Mouse (Mus musculus): ENCODE results near the gene Iqgap2.

The Iqgap2 gene

GRCm38 (mm10) chr13:95777651-95778391 lies 113.9 kb downstream of the Iqgap2 start:
- peak in 1 of 2 experiments; percentile 10 for DNase-seq

GRCm38 (mm10) chr13:95777237-95777636 lies 114.5 kb downstream of the Iqgap2 start:
- peak; percentile 16 to 20 for DNase-seq

- DNase-seq = peak; percentile 29 to 30
Measured at GRCm38 (mm10) chr13:95774966-95775696, 116.6 kb downstream of the Iqgap2 start.

- no peak for DNase-seq
Measured at GRCm38 (mm10) chr13:95765017-95765416, 126.7 kb downstream of the Iqgap2 start.

- no peak for DNase-seq
Measured at GRCm38 (mm10) chr13:95763876-95764517, 127.7 kb downstream of the Iqgap2 start.

- DNase-seq = no peak
Measured at GRCm38 (mm10) chr13:95759810-95760209, 131.9 kb downstream of the Iqgap2 start.

GRCm38 (mm10) chr13:95754285-95754684 lies 137.4 kb downstream of the Iqgap2 start:
- no peak for DNase-seq

- no peak for DNase-seq
Measured at GRCm38 (mm10) chr13:95752386-95752785, 139.3 kb downstream of the Iqgap2 start.

GRCm38 (mm10) chr13:95747541-95747940 lies 144.2 kb downstream of the Iqgap2 start:
- no peak for DNase-seq

- no peak for DNase-seq
Measured at GRCm38 (mm10) chr13:95747101-95747500, 144.6 kb downstream of the Iqgap2 start.

- DNase-seq = peak; percentile 37 to 50
Measured at GRCm38 (mm10) chr13:95746509-95746908, 145.2 kb downstream of the Iqgap2 start.

- DNase-seq = no peak
Measured at GRCm38 (mm10) chr13:95745451-95745850, 146.3 kb downstream of the Iqgap2 start.

GRCm38 (mm10) chr13:95742881-95743466 lies 148.7 kb downstream of the Iqgap2 start:
- DNase-seq = no peak

- no peak for DNase-seq
Measured at GRCm38 (mm10) chr13:95741813-95742689, 149.7 kb downstream of the Iqgap2 start.

- DNase-seq = no peak
Measured at GRCm38 (mm10) chr13:95739651-95740050, 152.1 kb downstream of the Iqgap2 start.

- DNase-seq = no peak
Measured at GRCm38 (mm10) chr13:95730491-95730890, 161.2 kb downstream of the Iqgap2 start.

- peak; percentile 59 to 62 for DNase-seq
Measured at GRCm38 (mm10) chr13:95719320-95720232, 172.1 kb downstream of the Iqgap2 start.

- no peak for DNase-seq
Measured at GRCm38 (mm10) chr13:95715356-95715755, 176.4 kb downstream of the Iqgap2 start.

- DNase-seq = no peak
Measured at GRCm38 (mm10) chr13:95714271-95714975, 177.3 kb downstream of the Iqgap2 start.

- no peak for DNase-seq
Measured at GRCm38 (mm10) chr13:95712570-95713268, 179.0 kb downstream of the Iqgap2 start.

All from cerebellum, postnatal 36 days (tissue).